Mouse (Mus musculus): ENCODE measurements around the gene Phb.

DNA sequence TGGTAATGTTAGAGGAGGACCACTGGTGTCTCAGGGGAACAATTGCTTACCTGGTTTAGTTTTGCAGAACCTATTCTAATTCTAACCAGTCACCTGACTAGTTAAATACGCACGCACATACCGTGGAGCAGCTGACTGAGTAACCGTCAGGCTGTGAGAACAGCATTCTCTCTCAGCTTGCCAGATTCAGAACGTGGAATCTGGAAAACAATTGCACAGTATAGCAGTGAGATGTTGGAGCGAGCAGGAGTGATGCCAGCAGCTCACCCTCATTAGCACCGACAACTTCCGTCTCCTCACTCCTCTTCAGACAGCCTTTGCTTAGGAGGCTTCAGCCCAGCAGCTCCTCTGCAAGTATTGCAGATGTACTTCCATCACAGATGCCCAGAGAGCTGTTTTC lies 49.4 kb downstream of the Phb start:
- TF ChIP-seq CTCF (IDR thresholded peaks at IDR 0.05; ENCODE audit: low read depth, low read length) (no peak), POLR2A (IDR thresholded peaks at IDR 0.05; ENCODE audit: borderline replicate concordance, low read depth, low read length) (no peak)
